Comparison of ENCODE assay signal across 8 mouse cellular contexts in the genomic region with DNA sequence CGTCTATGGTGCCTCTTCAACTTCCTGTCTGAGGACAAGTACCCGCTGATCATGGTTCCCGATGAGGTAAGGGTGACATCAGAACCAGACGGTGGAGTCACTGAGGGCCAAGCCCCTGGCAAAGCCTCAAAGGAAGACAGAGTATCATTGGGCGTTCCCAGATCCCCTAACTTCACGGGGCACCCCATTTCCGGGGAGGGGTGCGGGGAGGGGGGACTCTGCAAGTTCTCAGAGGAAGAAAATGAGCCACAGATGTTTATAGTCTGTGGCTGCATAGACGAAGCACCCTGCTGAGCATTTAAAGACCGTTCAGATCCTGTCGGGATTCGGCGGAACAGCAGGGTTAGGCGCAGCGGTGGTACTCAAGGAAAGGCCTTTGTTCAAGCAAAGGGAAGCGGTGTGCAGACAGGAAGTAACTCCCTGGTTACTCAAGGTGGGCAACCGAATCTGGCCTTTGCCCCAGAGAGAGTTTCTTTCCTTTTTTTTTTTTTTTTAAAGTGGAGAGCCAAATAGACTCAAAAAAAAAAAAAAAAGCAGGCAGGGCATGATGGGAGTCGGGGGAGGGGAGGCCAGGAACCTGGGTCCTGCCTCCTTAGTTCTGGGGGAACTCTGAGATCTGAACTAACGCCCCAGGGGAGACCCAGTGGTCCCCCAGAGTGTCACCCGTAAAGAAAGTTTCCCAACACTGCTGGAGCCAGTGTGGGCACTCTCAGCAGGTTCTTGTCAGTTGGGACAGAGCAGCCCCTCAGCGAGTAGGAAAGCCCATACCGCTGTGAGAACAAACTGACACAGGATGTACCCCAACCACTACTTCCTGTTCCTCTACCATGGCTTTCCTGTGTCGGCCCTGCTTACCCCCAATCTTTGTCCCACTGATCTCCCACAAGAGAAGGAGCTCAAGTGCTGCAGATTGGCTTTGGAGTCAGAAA. TPM values are rescaled to one million over a fixed set of nuclear protein-coding genes. Genes with fewer than 3 reads are reported as not detected.
DNase-seq lines count a peak whose midpoint lies in the region; ATAC-seq and TF ChIP-seq lines count a peak whose summit lies in the region.

No protein-coding gene starts in this region.

- no peak for ATAC-seq in forebrain, embryonic 13.5 days
- no peak for ATAC-seq in liver, embryonic 15.5 days (ENCODE audit: insufficient read depth)
- no peak for ATAC-seq in neural tube, embryonic 14.5 days (ENCODE audit: low read depth)

- TF ChIP-seq POLR2A in testis, adult 2 months (IDR thresholded peaks at IDR 0.05; ENCODE audit: control insufficient read depth, low read depth, low read length): no peak

- no peaks in the 10 kb centered on the region for H3K9me3 ChIP-seq in forebrain, embryonic 13.5 days (replicated peaks)
- H3K9me3 ChIP-seq in liver, embryonic 15.5 days (replicated peaks): no peaks in the 10 kb centered on the region
- no peaks in the 10 kb centered on the region for H3K9me3 ChIP-seq in neural tube, embryonic 14.5 days (ENCODE audit: control insufficient read depth, low read length)

- H3K4me2 ChIP-seq in forebrain, embryonic 13.5 days: 0 out of 2 replicates have a peak overlapping the region, but pooled peaks have one; percentile 15
- peak overlapping the region; percentile 43 for H3K4me2 ChIP-seq in liver, embryonic 15.5 days
- H3K4me2 ChIP-seq in neural tube, embryonic 14.5 days (ENCODE audit: low read depth, low read length): 0 out of 2 replicates have a peak overlapping the region, but pooled peaks have one; percentile 2

- no peaks in the 10 kb centered on the region for H3K36me3 ChIP-seq in testis, adult 2 months (ENCODE audit: control insufficient read depth, insufficient read depth, low read length)
- H3K36me3 ChIP-seq in forebrain, embryonic 13.5 days (ENCODE audit: poor library complexity, severe bottlenecking): no peaks in the 10 kb centered on the region
- no peaks in the 10 kb centered on the region for H3K36me3 ChIP-seq in liver, embryonic 15.5 days (replicated peaks)
- no peaks in the 10 kb centered on the region for H3K36me3 ChIP-seq in neural tube, embryonic 14.5 days (ENCODE audit: control insufficient read depth, insufficient read depth, low read length)

- intact Hi-C loops in left cerebral cortex, postnatal 36 days (cut with DNase I): no loop called here

- no peak for DNase-seq in testis, postnatal 10 days (ENCODE audit: low spot score)
- no peak for DNase-seq in cerebellum, adult 18-20 months
- no peak for DNase-seq in gastrocnemius, postnatal 25 days
- DNase-seq in left cerebral cortex, postnatal 36 days (ENCODE audit: low spot score in 2 of 2): no peak

- H3K4me1 ChIP-seq in testis, adult 2 months (ENCODE audit: control insufficient read depth, insufficient read depth, low read length): peaks cover 13% of the 10 kb centered on the region
- peaks cover 6% of the 10 kb centered on the region for H3K4me1 ChIP-seq in forebrain, embryonic 13.5 days
- peaks cover 24% of the 10 kb centered on the region for H3K4me1 ChIP-seq in liver, embryonic 15.5 days (replicated peaks)
- H3K4me1 ChIP-seq in neural tube, embryonic 14.5 days (ENCODE audit: control insufficient read depth, insufficient read depth, low read length): peaks cover 2% of the 10 kb centered on the region

- H3K4me3 ChIP-seq in testis, adult 2 months (ENCODE audit: control insufficient read depth, low read depth, low read length): 0 out of 2 replicates have a peak overlapping the region, but pooled peaks have one; percentile 2
- H3K4me3 ChIP-seq in forebrain, embryonic 13.5 days: no peak overlapping the region
- H3K4me3 ChIP-seq in liver, embryonic 15.5 days (replicated peaks): peak overlapping the region; percentile 8; the same call in 1 of the 2 replicates
- H3K4me3 ChIP-seq in neural tube, embryonic 14.5 days (ENCODE audit: low read depth, low read length): no peak overlapping the region

- no peak for TF ChIP-seq CTCF in testis, adult 2 months (IDR thresholded peaks at IDR 0.05; ENCODE audit: control insufficient read depth, insufficient read depth, insufficient replicate concordance, low read depth, low read length)

- no peak overlapping the region for H3K27ac ChIP-seq in testis, adult 2 months (ENCODE audit: control insufficient read depth, insufficient read depth, low read depth, low read length)
- H3K27ac ChIP-seq in forebrain, embryonic 13.5 days: no peak overlapping the region; the same call in 1 of the 2 replicates
- peak overlapping the region; percentile 62 for H3K27ac ChIP-seq in liver, embryonic 15.5 days (replicated peaks)
- 0 out of 2 replicates have a peak overlapping the region, but pooled peaks have one; percentile 7 for H3K27ac ChIP-seq in neural tube, embryonic 14.5 days (ENCODE audit: low read depth, low read length)

- WGBS in forebrain, embryonic 13.5 days: 30% methylated on average over 23 of the region's 23 CpGs
- 14% methylated on average over 23 of the region's 23 CpGs for WGBS in liver, embryonic 15.5 days (ENCODE audit: insufficient replicate concordance)
- WGBS in neural tube, embryonic 14.5 days: 23% methylated on average over 23 of the region's 23 CpGs

- H3K27me3 ChIP-seq in testis, adult 2 months (ENCODE audit: control insufficient read depth, insufficient read depth, low read length): no peaks in the 10 kb centered on the region
- H3K27me3 ChIP-seq in forebrain, embryonic 13.5 days: peaks cover 9% of the 10 kb centered on the region; the same call in 1 of the 2 replicates
- 0 out of 2 replicates have a peak, but pooled peaks cover 6% of the 10 kb centered on the region for H3K27me3 ChIP-seq in liver, embryonic 15.5 days
- H3K27me3 ChIP-seq in neural tube, embryonic 14.5 days (ENCODE audit: control insufficient read depth, insufficient read depth, low read length): no peaks in the 10 kb centered on the region

- no peak overlapping the region for H3K9ac ChIP-seq in forebrain, embryonic 13.5 days
- no peak overlapping the region for H3K9ac ChIP-seq in liver, embryonic 15.5 days
- H3K9ac ChIP-seq in neural tube, embryonic 14.5 days (replicated peaks; ENCODE audit: low read depth, low read length): 0 out of 2 replicates have a peak overlapping the region, but pooled peaks have one; percentile 8

RNA-seq across cellular contexts. Expression of gene Def6, which starts 10.4 kb away (rescaled TPM):
- 1.7 and 2.8 TPM in 2 replicates for polyA plus RNA-seq in testis, adult 2 months (2012; rRNA removed)
- polyA plus RNA-seq in forebrain, embryonic 13.5 days (2015; fragmentation: Nextera tagmentation; extraction: Ambion mirVana): 3.3 and 3.6 TPM in 2 replicates
- polyA plus RNA-seq in liver, embryonic 15.5 days (2015; fragmentation: Nextera tagmentation; extraction: Ambion mirVana): 10.4 and 10.9 TPM in 2 replicates
- 4.0 and 5.0 TPM in 2 replicates for polyA plus RNA-seq in neural tube, embryonic 14.5 days (2014; fragmentation: Nextera tagmentation; extraction: Ambion mirVana)
- total RNA-seq in gastrocnemius, postnatal 25 days (2021): 1 to 10 TPM in 1 of 2 experiments, under 1 TPM in 1; 0.97 to 1.9 TPM
- total RNA-seq in left cerebral cortex, postnatal 36 days (2021): 1 to 10 TPM; 2.6 TPM

RNA-seq across cellular contexts. Expression of gene Ppard, which starts 14.5 kb away (rescaled TPM):
- polyA plus RNA-seq in testis, adult 2 months (2012; rRNA removed): 3.1 and 4.1 TPM in 2 replicates
- 1.4 and 1.8 TPM in 2 replicates for polyA plus RNA-seq in forebrain, embryonic 13.5 days (2015; fragmentation: Nextera tagmentation; extraction: Ambion mirVana)
- polyA plus RNA-seq in liver, embryonic 15.5 days (2015; fragmentation: Nextera tagmentation; extraction: Ambion mirVana): 0.86 and 0.89 TPM in 2 replicates
- polyA plus RNA-seq in neural tube, embryonic 14.5 days (2014; fragmentation: Nextera tagmentation; extraction: Ambion mirVana): 1.3 and 2.0 TPM in 2 replicates
- total RNA-seq in gastrocnemius, postnatal 25 days (2021): 10 to 100 TPM; 29.1 to 30.2 TPM
- 10 to 100 TPM; 28.7 to 30.2 TPM for total RNA-seq in left cerebral cortex, postnatal 36 days (2021)

RNA-seq across cellular contexts. Expression of gene Zfp523, which starts 41.1 kb away (rescaled TPM):
- polyA plus RNA-seq in testis, adult 2 months (2012; rRNA removed): 89.4 and 90.8 TPM in 2 replicates
- 32.7 and 34.5 TPM in 2 replicates for polyA plus RNA-seq in forebrain, embryonic 13.5 days (2015; fragmentation: Nextera tagmentation; extraction: Ambion mirVana)
- polyA plus RNA-seq in liver, embryonic 15.5 days (2015; fragmentation: Nextera tagmentation; extraction: Ambion mirVana): 5.8 and 6.4 TPM in 2 replicates
- polyA plus RNA-seq in neural tube, embryonic 14.5 days (2014; fragmentation: Nextera tagmentation; extraction: Ambion mirVana): 37.6 and 46.1 TPM in 2 replicates
- 10 to 100 TPM; 11.4 to 11.6 TPM for total RNA-seq in gastrocnemius, postnatal 25 days (2021)
- total RNA-seq in left cerebral cortex, postnatal 36 days (2021): 100 to 1,000 TPM; 102 to 116 TPM

Comparison
In these comparisons a context has a peak if more than half of its experiments do, and no peak if none do; other contexts are left out.
1. H3K27ac ChIP-seq: peak in liver, embryonic 15.5 days (single experiment) and neural tube, embryonic 14.5 days (single experiment); none in testis, adult 2 months (single experiment) and forebrain, embryonic 13.5 days (single experiment).
2. H3K4me3 ChIP-seq: peak in testis, adult 2 months (single experiment) and liver, embryonic 15.5 days (single experiment); none in forebrain, embryonic 13.5 days (single experiment) and neural tube, embryonic 14.5 days (single experiment).
3. Peak in every context shown above with its lines, with median percentiles within 50 percentile points of each other: H3K4me2 ChIP-seq.